Mouse (Mus musculus) CD4-positive, CD25-positive, alpha-beta regulatory T cell, adult 4 months (primary cell): Measurements from ENCODE around the gene Txndc9. TPM values are rescaled to one million over a fixed set of nuclear protein-coding genes. Genes with fewer than 3 reads are reported as not detected.
"Not testable (repeated sequence)": the region's sequence is repeated elsewhere in the genome, so short reads cannot be mapped to it uniquely, and the experiment has no call there.

ENCODE experiments used
- ATAC-seq: one replicate; pipeline ENCODE4 v1.8.0; 2017
- polyA plus RNA-seq, 2 experiments: library from polyadenylated mRNA; unstranded; fragments of 100-300 nt; shearing (Covaris generic); gene quantifications; one replicate each; pipeline ENCODE4 v1.2.1; 2017

The Txndc9 gene
- polyA plus RNA-seq, result 100 to 1,000 TPM; 143 to 173 TPM

- ATAC-seq, result peak; percentile 56
These were observed at the start of gene Txndc9, which contains the start of gene Eif5b for GRCm38 (mm10) chr1:37997867-37998266. Txndc9 (minus strand) TSS chr1:37997893. Eif5b (plus strand) TSS chr1:37998010.

GRCm38 (mm10) chr1:38038898-38039297 lies 41.2 kb upstream of the Txndc9 start:
- no peak for ATAC-seq

GRCm38 (mm10) chr1:38037375-38037774 lies 39.7 kb upstream of the Txndc9 start:
- ATAC-seq, result no peak

GRCm38 (mm10) chr1:38035521-38035920 lies 37.8 kb upstream of the Txndc9 start:
- no peak for ATAC-seq

- ATAC-seq, result no peak
These were observed 33.7 kb upstream of the Txndc9 start for GRCm38 (mm10) chr1:38031391-38031790.

- no peak for ATAC-seq
These were observed 29.6 kb upstream of the Txndc9 start for GRCm38 (mm10) chr1:38027301-38027700.

GRCm38 (mm10) chr1:38014551-38015203 lies 17.0 kb upstream of the Txndc9 start:
- ATAC-seq, result no peak

GRCm38 (mm10) chr1:38012509-38012908 lies 14.8 kb upstream of the Txndc9 start:
- ATAC-seq, result no peak

- no peak for ATAC-seq
These were observed 14.4 kb upstream of the Txndc9 start for GRCm38 (mm10) chr1:38012104-38012503.

GRCm38 (mm10) chr1:38011647-38012046 lies 14.0 kb upstream of the Txndc9 start:
- no peak for ATAC-seq

- ATAC-seq, result no peak
These were observed 9.0 kb upstream of the Txndc9 start for GRCm38 (mm10) chr1:38006741-38007140.

GRCm38 (mm10) chr1:38003046-38003445 lies 5.4 kb upstream of the Txndc9 start:
- ATAC-seq, result no peak

- ATAC-seq, result no peak
These were observed 4.3 kb upstream of the Txndc9 start for GRCm38 (mm10) chr1:38001956-38002355.

- ATAC-seq, result no peak
These were observed 3.2 kb upstream of the Txndc9 start for GRCm38 (mm10) chr1:38000844-38001243.

GRCm38 (mm10) chr1:37999552-37999951 lies 1.9 kb upstream of the Txndc9 start:
- no peak for ATAC-seq

- ATAC-seq, result no peak
These were observed 892 bp upstream of the Txndc9 start for GRCm38 (mm10) chr1:37998371-37999199.

- ATAC-seq, result peak; percentile 94
These were observed 712 bp downstream of the Txndc9 start for GRCm38 (mm10) chr1:37996877-37997484.

GRCm38 (mm10) chr1:37996226-37996625 lies 1.5 kb downstream of the Txndc9 start:
- no peak for ATAC-seq

- no peak for ATAC-seq
These were observed 9.8 kb downstream of the Txndc9 start for GRCm38 (mm10) chr1:37987856-37988255.

- no peak for ATAC-seq
These were observed 11.8 kb downstream of the Txndc9 start for GRCm38 (mm10) chr1:37985764-37986323.

GRCm38 (mm10) chr1:37984326-37984725 lies 13.4 kb downstream of the Txndc9 start:
- ATAC-seq, result no peak

GRCm38 (mm10) chr1:37977303-37977702 lies 20.4 kb downstream of the Txndc9 start:
- no peak for ATAC-seq

GRCm38 (mm10) chr1:37976666-37977065 lies 21.0 kb downstream of the Txndc9 start:
- ATAC-seq, result not testable (repeated sequence)
